Mouse (Mus musculus) cerebellum, postnatal 25 days (tissue): ENCODE results near the gene Vmn1r185.
"Not testable (repeated sequence)": the region's sequence is repeated elsewhere in the genome, so short reads cannot be mapped to it uniquely, and the experiment has no call there.

Experiments used
- DNase-seq, 2 experiments: peaks; one replicate each; pipeline ENCODE4 v3.0.0; 2021; ENCODE audit warnings: mixed read lengths in 2 of 2

Vmn1r185 gene

GRCm38 (mm10) chr7:26618364-26618763, at the start of gene Vmn1r185:
Gene Vmn1r185 (minus strand): TSS chr7:26618464.
- DNase-seq = not testable (repeated sequence)

GRCm38 (mm10) chr7:26667466-26667865, 49.2 kb upstream of the Vmn1r185 start:
- not testable (repeated sequence) for DNase-seq

GRCm38 (mm10) chr7:26666011-26666410, 47.7 kb upstream of the Vmn1r185 start:
- DNase-seq = no peak

- no peak for DNase-seq
Observed at GRCm38 (mm10) chr7:26589774-26590173, 28.5 kb downstream of the Vmn1r185 start.

GRCm38 (mm10) chr7:26589077-26589476, 29.2 kb downstream of the Vmn1r185 start:
- DNase-seq = no peak
